Mouse (Mus musculus): ENCODE data around the gene BC052040. TPM values are rescaled to one million over a fixed set of nuclear protein-coding genes. Genes with fewer than 3 reads are reported as not detected.
A peak's percentile ranks its signal among the peaks of the same experiment; 100 is the strongest.

Gene BC052040
- 1 to 10 TPM; 2.5 to 2.7 TPM for total RNA-seq (2021)
- long read RNA-seq, experiment 1, result 0 reads
- long read RNA-seq, experiment 2, result 0 reads

GRCm38 (mm10) chr2:115581241-115581988, at the start of gene BC052040:
Gene BC052040 (plus strand): TSS chr2:115581716.
- DNase-seq (ENCODE audit: low spot score in 2 of 2), result peak; percentile 84

GRCm38 (mm10) chr2:115538009-115538690, 43.4 kb upstream of the BC052040 start:
- DNase-seq (ENCODE audit: low spot score in 2 of 2), result no peak

GRCm38 (mm10) chr2:115538691-115539283, 42.7 kb upstream of the BC052040 start:
- DNase-seq (ENCODE audit: low spot score in 2 of 2), result no peak

- peak in 1 of 2 experiments; percentile 13 for DNase-seq (ENCODE audit: low spot score in 2 of 2)
Observed at GRCm38 (mm10) chr2:115539731-115540130, 41.8 kb upstream of the BC052040 start.

GRCm38 (mm10) chr2:115542401-115543123, 39.0 kb upstream of the BC052040 start:
- no peak for DNase-seq (ENCODE audit: low spot score in 2 of 2)

- no peak for DNase-seq (ENCODE audit: low spot score in 2 of 2)
Observed at GRCm38 (mm10) chr2:115543212-115543611, 38.3 kb upstream of the BC052040 start.

- no peak for DNase-seq (ENCODE audit: low spot score in 2 of 2)
Observed at GRCm38 (mm10) chr2:115551901-115552300, 29.6 kb upstream of the BC052040 start.

GRCm38 (mm10) chr2:115562155-115562827, 19.2 kb upstream of the BC052040 start:
- DNase-seq (ENCODE audit: low spot score in 2 of 2), result no peak

- no peak for DNase-seq (ENCODE audit: low spot score in 2 of 2)
Observed at GRCm38 (mm10) chr2:115563436-115564093, 18.0 kb upstream of the BC052040 start.

- no peak for DNase-seq (ENCODE audit: low spot score in 2 of 2)
Observed at GRCm38 (mm10) chr2:115571996-115572395, 9.5 kb upstream of the BC052040 start.

- DNase-seq (ENCODE audit: low spot score in 2 of 2), result no peak
Observed at GRCm38 (mm10) chr2:115574802-115575201, 6.7 kb upstream of the BC052040 start.

GRCm38 (mm10) chr2:115579171-115579900, 2.2 kb upstream of the BC052040 start:
- DNase-seq (ENCODE audit: low spot score in 2 of 2), result no peak

GRCm38 (mm10) chr2:115579976-115580375, 1.5 kb upstream of the BC052040 start:
- no peak for DNase-seq (ENCODE audit: low spot score in 2 of 2)

GRCm38 (mm10) chr2:115581989-115582608, 583 bp downstream of the BC052040 start:
- DNase-seq (ENCODE audit: low spot score in 2 of 2), result no peak

- DNase-seq (ENCODE audit: low spot score in 2 of 2), result no peak
Observed at GRCm38 (mm10) chr2:115583776-115584175, 2.3 kb downstream of the BC052040 start.

GRCm38 (mm10) chr2:115590602-115591001, 9.1 kb downstream of the BC052040 start:
- DNase-seq (ENCODE audit: low spot score in 2 of 2), result no peak

GRCm38 (mm10) chr2:115592651-115593119, 11.2 kb downstream of the BC052040 start:
- DNase-seq (ENCODE audit: low spot score in 2 of 2), result peak in 1 of 2 experiments; percentile 47

GRCm38 (mm10) chr2:115597017-115597416, 15.5 kb downstream of the BC052040 start:
- DNase-seq (ENCODE audit: low spot score in 2 of 2), result no peak

GRCm38 (mm10) chr2:115598266-115598665, 16.8 kb downstream of the BC052040 start:
- no peak for DNase-seq (ENCODE audit: low spot score in 2 of 2)
